Mouse (Mus musculus) hindbrain, embryonic 10.5 days (tissue): ENCODE data around the gene Kat5. TPM values are rescaled to one million over a fixed set of nuclear protein-coding genes. Genes with fewer than 3 reads are reported as not detected.

ENCODE experiments used
- DNase-seq: peaks from one replicate; pipeline ENCODE4 v3.0.0-alpha.2; 2017; ENCODE audit warnings: low spot score
- H3K27ac ChIP-seq: fragments of 300-500 bp; sonication (generic); 2 replicates; pipeline ENCODE4 v1.5.1; 2016; ENCODE audit warnings: mild to moderate bottlenecking, moderate library complexity
- H3K27me3 ChIP-seq: fragments of 300-500 bp; sonication (generic); 2 replicates; pipeline ENCODE4 v1.6.1; 2016; ENCODE audit warnings: mild to moderate bottlenecking; ENCODE audit not compliant: poor library complexity, insufficient read depth, severe bottlenecking
- H3K36me3 ChIP-seq: fragments of 300-500 bp; sonication (generic); 2 replicates; pipeline ENCODE4 v1.6.1; 2016; ENCODE audit warnings: mild to moderate bottlenecking, moderate library complexity
- H3K4me1 ChIP-seq: fragments of 300-500 bp; sonication (generic); replicated peaks from 2 replicates; pipeline ENCODE4 v1.6.1; 2016; ENCODE audit warnings: mild to moderate bottlenecking
- H3K4me3 ChIP-seq: fragments of 300-500 bp; sonication (generic); 2 replicates; pipeline ENCODE4 v1.5.1; 2016; ENCODE audit warnings: mild to moderate bottlenecking, moderate library complexity
- H3K9me3 ChIP-seq: fragments of 300-500 bp; sonication (generic); 2 replicates; pipeline ENCODE4 v1.6.1; 2016; ENCODE audit warnings: mild to moderate bottlenecking, moderate library complexity
- WGBS: fragments of 180-500 bp; shearing (Covaris S2); methylation state at CpG from one replicate; pipeline ENCODE4 v1.1.7; 2016; 5-methylcytosine and 5-hydroxymethylcytosine counted together
- polyA plus RNA-seq: library from polyadenylated mRNA; unstranded; fragments of >200 nt; fragmentation: Nextera tagmentation; extraction: Ambion mirVana; gene quantifications from 2 replicates; pipeline ENCODE4 v1.2.1, GENCODE M21; 2016

Gene Kat5
- polyA plus RNA-seq, 1 experiment from 2014 or later = 69.2 TPM

DNA sequence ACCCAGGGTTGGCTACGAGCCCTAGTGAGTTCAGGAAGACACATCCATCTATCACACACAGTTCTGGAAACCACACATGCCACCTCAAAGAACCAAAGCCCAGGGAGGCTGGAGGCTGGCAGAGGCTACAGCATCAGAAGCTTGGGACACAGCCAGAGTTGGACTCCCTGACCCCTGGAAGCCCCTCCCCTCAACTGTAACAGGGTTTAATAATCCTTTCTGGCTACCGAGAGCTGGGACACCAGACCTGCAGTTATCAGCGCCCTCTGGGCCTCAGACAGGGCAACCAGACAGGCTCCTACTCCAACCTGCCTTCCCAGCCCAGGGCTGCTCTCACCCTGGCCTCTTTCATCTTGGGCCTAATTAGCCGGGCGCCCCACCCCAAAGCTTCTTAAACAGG lies 43.7 kb downstream of the Kat5 start:
- Histone ChIP-seq H3K27me3 (peaks cover 81% of the 10 kb centered on the region), H3K9me3 (no peaks in the 10 kb centered on the region), H3K4me1 (peaks cover 38% of the 10 kb centered on the region), H3K27ac (peak overlapping the region; percentile 23; the same call in 1 of the 2 replicates), H3K36me3 (peaks cover 12% of the 10 kb centered on the region; the same call in 1 of the 2 replicates), H3K4me3 (no peak overlapping the region; the same call in 1 of the 2 replicates)
- 55% methylated on average over 5 of the region's 5 CpGs for WGBS
- no peak for DNase-seq

DNA sequence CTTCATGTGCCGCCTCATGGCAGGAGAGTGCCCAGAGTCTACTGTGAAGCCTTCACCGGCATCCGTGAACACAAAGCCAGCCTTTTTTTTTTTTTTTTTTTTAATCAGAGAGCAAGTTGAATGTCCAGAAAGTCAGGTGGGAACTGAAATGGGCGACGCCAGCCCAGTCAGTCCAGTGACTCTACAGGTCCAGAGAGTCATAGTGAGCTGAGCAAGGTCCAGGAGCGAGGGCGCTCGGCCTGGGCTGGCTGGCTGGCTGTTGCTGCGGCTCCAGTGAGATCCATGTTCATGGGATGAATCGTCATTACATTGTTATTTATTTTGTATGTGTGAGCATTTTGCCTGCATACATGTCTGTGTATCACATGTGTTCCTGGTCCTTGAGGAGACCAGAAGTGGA lies 47.3 kb downstream of the Kat5 start:
- Histone ChIP-seq H3K4me1 (peaks cover 48% of the 10 kb centered on the region), H3K27me3 (peaks cover 94% of the 10 kb centered on the region), H3K4me3 (no peak overlapping the region), H3K27ac (no peak overlapping the region), H3K9me3 (no peaks in the 10 kb centered on the region), H3K36me3 (no peaks in the 10 kb centered on the region)
- DNase-seq = no peak
- 93% methylated on average over 10 of the region's 10 CpGs for WGBS

DNA sequence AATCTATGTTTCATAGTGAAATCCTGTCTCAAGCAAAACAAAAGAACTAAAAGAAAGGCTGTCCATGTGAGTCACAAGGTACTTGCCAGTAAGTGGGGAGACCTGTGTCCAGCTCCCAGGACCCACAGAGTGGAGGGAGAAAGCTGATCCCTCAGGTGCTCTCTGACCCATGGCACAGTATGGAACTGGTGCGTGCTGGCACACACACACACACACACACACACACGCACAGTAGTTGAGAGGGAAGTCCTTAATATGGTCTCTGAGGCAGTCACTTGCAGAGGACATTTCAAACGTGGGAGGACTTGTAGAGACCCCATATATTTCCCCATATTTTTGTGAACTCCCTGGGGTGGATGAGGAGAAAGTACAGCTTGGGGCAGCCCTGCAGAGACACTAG lies 48.2 kb downstream of the Kat5 start:
- H3K27ac ChIP-seq = no peak overlapping the region
- peaks cover 39% of the 10 kb centered on the region for H3K4me1 ChIP-seq
- DNase-seq = no peak
- no peaks in the 10 kb centered on the region for H3K36me3 ChIP-seq
- WGBS = 68% methylated on average over 3 of the region's 3 CpGs
- no peaks in the 10 kb centered on the region for H3K9me3 ChIP-seq
- H3K27me3 ChIP-seq = peaks cover 100% of the 10 kb centered on the region
- no peak overlapping the region for H3K4me3 ChIP-seq

DNA sequence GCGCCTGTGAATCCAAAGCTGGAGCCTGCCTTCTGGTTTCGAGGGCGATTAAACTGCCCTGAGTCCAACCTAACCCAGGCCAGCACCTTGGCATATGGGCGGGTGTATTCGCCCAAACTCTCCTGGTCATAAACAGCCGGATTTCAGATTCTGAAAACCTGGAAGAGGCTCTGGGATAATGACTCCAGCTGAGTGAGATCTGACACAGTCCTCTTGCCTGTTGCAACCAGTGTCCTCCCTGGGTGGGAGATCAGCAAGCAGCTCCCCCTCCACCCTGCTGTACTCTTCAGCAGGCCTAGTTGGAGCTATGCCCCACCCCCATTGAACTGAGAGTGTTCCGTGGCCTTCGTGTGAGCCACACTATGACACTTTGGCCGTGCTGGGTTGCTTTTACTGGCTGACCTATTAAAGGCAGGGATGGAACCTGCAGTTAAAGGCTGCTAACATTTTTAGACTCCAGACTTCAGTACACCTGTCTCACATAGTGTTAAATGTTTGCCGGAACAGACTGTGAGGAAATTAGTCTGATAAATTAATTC lies 48.7 kb downstream of the Kat5 start:
- 17% methylated on average over 10 of the region's 10 CpGs for WGBS
- no peaks in the 10 kb centered on the region for H3K9me3 ChIP-seq

DNA sequence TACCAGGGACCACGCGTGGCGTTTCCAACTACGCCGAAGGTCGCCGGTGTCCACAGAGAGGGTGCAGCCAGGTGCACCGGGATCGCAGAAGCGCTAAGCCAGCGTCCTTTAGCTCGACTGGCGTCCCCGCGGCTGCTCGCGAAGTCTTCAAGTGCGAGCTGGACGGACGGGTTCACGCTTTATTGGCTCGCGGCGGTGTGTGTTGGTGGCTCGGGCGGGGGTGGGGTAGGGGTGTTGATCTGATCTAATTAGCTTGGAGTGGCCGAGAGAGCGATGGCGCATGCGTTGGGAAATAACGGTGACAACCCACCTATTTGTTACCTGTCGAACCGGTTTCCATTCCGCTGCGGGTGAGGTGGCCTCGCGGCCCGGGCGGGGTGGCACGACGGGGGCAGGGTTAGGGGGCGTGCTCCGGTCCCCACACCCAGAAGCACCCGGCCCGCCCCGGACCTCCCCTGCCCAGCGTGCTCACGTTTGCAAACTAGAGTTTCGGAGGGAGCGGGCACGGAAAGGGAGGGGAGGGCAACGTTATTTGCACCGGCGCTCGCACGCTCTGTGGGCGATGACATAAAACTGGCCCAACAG lies 49.5 kb downstream of the Kat5 start, which contains the start of gene Ovol1:
Ovol1 (minus strand) TSS at position 190 of the 585 bp plus-strand sequence.
- Histone ChIP-seq H3K36me3 (no peaks in the 10 kb centered on the region), H3K27me3 (peaks cover 100% of the 10 kb centered on the region), H3K4me1 (peaks cover 31% of the 10 kb centered on the region), H3K4me3 (peak within 1 kb of the TSS; percentile 47), H3K9me3 (no peaks in the 10 kb centered on the region), H3K27ac (no peak within 1 kb of the TSS)
- peak; percentile 47 for DNase-seq
- WGBS = under 1% methylated on average over 57 of the region's 57 CpGs

More for the DNA sequence above, 48.7 kb downstream of the Kat5 start:
- Histone ChIP-seq H3K27ac (no peak overlapping the region), H3K4me3 (peak overlapping the region; percentile 47), H3K4me1 (peaks cover 33% of the 10 kb centered on the region), H3K27me3 (peaks cover 100% of the 10 kb centered on the region), H3K36me3 (no peaks in the 10 kb centered on the region)
- DNase-seq = peak; percentile 23

DNA sequence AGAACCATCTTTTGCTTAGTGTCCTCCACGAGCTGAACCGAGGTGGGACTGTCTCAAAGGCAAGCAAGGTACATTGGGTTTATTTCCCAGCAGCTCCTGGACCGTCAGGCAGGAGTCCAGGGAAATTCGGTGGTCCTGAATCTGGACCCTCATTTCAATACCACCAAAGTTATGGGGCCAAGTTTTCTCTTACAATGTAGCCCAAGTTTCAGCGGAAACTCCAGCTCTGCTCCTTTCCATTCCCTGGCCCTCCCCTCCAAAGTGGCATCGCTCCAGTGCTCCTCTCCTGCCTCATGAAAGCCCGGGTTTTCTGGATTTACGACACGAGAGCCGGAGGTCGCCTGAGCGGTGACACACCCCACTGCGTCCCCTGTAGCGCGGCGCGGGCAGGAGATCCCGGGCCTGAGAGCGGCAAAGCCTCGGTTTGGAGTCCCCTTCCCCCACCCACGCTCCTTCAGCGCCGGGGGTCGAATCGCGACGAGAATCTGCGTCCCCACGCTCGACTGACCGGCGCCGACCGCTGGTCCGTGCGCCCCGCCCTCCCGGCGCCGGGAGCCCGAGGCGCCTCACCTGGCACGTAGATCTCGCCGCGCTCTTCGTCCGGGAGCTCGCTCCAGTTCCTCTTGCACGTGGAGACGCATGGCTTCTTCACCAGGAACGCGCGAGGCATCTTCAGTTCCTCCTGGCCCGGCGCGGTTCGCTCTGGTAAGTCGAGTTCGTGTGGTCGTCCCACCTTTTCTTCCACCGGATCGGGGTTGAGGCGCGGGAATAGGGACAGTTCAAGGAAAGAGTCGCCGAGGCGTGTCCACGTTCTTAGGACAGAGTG lies 50.2 kb downstream of the Kat5 start:
- H3K27ac ChIP-seq = no peak overlapping the region
- H3K36me3 ChIP-seq = no peaks in the 10 kb centered on the region
- H3K27me3 ChIP-seq = peaks cover 100% of the 10 kb centered on the region
- H3K4me3 ChIP-seq = peak overlapping the region; percentile 47
- peaks cover 31% of the 10 kb centered on the region for H3K4me1 ChIP-seq
- DNase-seq = peak; percentile 30
- no peaks in the 10 kb centered on the region for H3K9me3 ChIP-seq
- WGBS = 1% methylated on average over 69 of the region's 69 CpGs

DNA sequence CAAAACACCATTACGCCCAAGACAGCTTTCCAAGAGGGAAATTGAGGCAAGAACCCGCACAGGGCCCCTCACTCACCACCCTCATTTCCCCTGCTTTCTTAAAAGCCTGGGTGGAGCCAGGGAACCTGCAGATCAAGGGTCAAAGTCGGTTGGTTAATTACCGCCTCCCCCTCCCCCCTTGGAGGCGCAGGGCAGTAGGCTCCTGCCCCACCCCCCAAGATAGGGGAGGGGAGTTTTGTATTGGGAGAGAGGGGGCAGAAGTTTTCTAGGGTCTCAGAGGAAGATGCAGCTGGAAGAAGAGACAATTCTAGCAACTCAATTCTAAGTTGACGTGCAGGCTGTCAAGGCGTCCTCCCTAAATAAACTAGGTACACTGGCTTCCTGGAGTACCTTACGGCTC lies 50.8 kb downstream of the Kat5 start:
- DNase-seq = no peak
- no peaks in the 10 kb centered on the region for H3K9me3 ChIP-seq
- H3K36me3 ChIP-seq = no peaks in the 10 kb centered on the region
- no peak overlapping the region for H3K27ac ChIP-seq
- peak overlapping the region; percentile 47 for H3K4me3 ChIP-seq
- H3K27me3 ChIP-seq = peaks cover 98% of the 10 kb centered on the region
- 17% methylated on average over 8 of the region's 8 CpGs for WGBS
- H3K4me1 ChIP-seq = peaks cover 31% of the 10 kb centered on the region

DNA sequence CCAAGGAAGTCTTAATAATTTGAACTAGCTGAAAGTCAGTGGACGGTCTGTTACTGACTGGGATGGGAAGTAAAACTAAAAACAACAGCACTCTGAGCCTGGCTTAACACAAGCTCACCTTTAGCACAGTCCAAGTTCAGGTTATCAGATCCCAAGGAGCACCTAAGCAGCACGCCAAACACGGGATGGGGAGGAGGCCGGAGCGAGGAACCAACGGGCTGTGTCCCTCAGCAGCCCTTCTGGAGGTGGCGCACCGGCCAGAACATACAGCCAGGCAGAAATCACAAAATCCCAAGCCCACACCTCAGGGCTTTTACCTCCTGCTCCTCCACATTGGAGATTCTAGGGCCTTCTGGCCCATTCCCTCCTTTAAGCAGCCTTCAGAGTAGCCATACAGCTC lies 51.3 kb downstream of the Kat5 start:
- Histone ChIP-seq H3K27ac (no peak overlapping the region), H3K4me3 (no peak overlapping the region; the same call in 1 of the 2 replicates), H3K27me3 (peaks cover 98% of the 10 kb centered on the region), H3K9me3 (no peaks in the 10 kb centered on the region), H3K36me3 (no peaks in the 10 kb centered on the region), H3K4me1 (peaks cover 31% of the 10 kb centered on the region)
- 67% methylated on average over 8 of the region's 8 CpGs for WGBS
- no peak for DNase-seq

DNA sequence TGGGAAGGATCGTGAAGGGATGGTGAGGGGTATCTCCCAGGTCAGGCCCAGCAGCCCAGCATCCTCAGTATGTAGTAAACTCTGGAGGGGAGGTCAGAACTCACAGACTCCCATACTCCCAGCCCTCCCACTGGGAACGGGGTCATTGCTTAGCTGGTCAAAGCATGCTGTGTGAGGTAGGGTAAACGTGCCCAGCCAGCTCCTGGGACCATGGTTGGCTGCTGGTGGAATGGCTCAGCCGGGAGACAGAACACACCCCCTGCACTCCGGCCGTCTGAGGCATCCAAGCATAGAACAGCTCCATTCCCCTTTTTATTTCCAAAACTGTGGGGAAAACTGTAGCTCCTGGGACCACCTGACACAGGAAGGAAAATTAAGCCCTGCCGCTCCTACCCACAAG lies 51.9 kb downstream of the Kat5 start:
- H3K36me3 ChIP-seq = no peaks in the 10 kb centered on the region
- peaks cover 31% of the 10 kb centered on the region for H3K4me1 ChIP-seq
- DNase-seq = no peak
- 38% methylated on average over 7 of the region's 7 CpGs for WGBS
- H3K4me3 ChIP-seq = no peak overlapping the region
- H3K27me3 ChIP-seq = peaks cover 98% of the 10 kb centered on the region
- H3K27ac ChIP-seq = no peak overlapping the region
- no peaks in the 10 kb centered on the region for H3K9me3 ChIP-seq

DNA sequence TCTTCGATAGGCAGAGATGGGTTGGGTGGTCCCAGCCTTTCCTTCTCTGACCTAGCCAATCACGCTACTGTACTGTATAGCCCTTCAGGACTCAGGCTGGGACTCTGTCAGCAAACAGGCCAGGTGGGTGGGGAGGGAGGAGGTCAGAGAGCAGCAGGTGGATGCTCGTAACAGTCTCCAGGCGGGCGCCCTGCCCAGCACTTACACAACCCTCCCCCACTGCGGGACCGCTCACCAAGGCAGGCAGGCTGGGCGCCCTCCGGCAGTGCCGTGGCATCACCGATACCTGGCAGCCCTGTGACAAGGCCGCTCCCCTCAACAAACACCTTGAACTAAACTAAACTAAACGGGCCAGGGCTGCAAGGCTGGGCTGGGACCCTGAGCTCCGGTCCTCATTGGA lies 55.8 kb downstream of the Kat5 start:
- Histone ChIP-seq H3K36me3 (no peaks in the 10 kb centered on the region), H3K27me3 (peaks cover 77% of the 10 kb centered on the region), H3K9me3 (no peaks in the 10 kb centered on the region), H3K4me1 (peaks cover 10% of the 10 kb centered on the region), H3K4me3 (no peak overlapping the region), H3K27ac (no peak overlapping the region)
- 74% methylated on average over 14 of the region's 14 CpGs for WGBS
- no peak for DNase-seq

DNA sequence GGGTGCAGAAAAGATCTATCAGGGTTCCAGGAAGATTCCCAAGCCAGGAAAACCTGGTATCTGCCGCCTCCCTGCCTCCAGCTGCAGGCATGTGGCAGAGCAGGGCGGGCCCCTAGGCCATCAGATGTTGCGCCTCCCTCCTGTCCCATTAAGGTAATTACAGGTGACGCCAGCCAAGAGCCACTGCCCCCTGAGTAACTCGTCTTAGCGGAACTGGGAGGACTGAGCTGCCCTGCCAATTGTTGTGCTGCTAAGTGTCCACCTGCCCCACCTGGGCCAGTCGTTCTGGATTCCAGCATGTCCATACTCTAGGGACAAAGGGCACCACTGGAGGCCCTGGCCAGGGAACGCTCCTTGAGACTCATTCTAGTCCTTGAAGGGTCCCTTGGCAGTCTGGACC lies 56.2 kb downstream of the Kat5 start:
- Histone ChIP-seq H3K27me3 (peaks cover 73% of the 10 kb centered on the region), H3K9me3 (no peaks in the 10 kb centered on the region)

More for the DNA sequence above, 56.2 kb downstream of the Kat5 start:
- no peak for DNase-seq
- no peak overlapping the region for H3K4me3 ChIP-seq
- H3K36me3 ChIP-seq = no peaks in the 10 kb centered on the region
- peaks cover 6% of the 10 kb centered on the region for H3K4me1 ChIP-seq
- WGBS = 60% methylated on average over 8 of the region's 8 CpGs
- no peak overlapping the region for H3K27ac ChIP-seq
